30 mouse cellular contexts compared by ENCODE assay signal in the genomic region with DNA sequence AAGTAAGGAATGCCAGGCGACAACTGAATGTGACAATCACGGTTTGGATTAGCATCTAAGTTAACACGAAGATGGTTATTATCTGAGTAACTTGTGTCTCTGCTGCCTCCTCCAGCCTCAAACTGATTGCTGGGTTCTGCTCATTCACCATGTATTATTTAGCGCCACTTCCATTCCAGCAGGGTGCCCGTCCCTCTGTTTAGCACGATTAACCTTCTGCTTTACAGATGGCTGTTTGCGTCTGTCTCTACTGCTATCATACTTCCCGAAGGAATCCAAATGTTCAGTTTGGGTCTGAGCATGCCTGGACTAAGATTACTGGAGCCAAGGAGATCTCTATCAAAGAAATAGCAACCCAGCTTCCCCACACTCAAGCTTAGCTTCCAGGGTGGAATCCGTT.
DNase-seq lines count a peak whose midpoint lies in the region; ATAC-seq lines count a peak whose summit lies in the region.
"Had no signal": no experiment of that assay in that cellular context is flagged by ENCODE, and none has a peak within 500 bp of the region (broad histone marks: within the 10 kb centered on the region; RNA-seq: fewer than 3 reads in every experiment).

No protein-coding gene starts in this region.

- H3K4me2 ChIP-seq in neural tube, embryonic 15.5 days, result no peak overlapping the region
- H3K4me2 ChIP-seq: embryonic facial prominence, embryonic 12.5 days; limb, embryonic 15.5 days; liver, embryonic 13.5 days; midbrain, embryonic 13.5 days; neural tube, embryonic 13.5 days had no signal

- no peak for ATAC-seq in neural tube, embryonic 15.5 days (ENCODE audit: low FRiP score)
- ATAC-seq: activated CD4-positive, CD25-positive, alpha-beta regulatory T cell, adult 4 months; intestine, embryonic 16.5 days; lung, postnatal 0 days; midbrain, embryonic 13.5 days had no signal

- H3K4me1 ChIP-seq in neural tube, embryonic 15.5 days, result peaks cover 14% of the 10 kb centered on the region
- H3K4me1 ChIP-seq: embryonic facial prominence, embryonic 12.5 days; liver, embryonic 13.5 days; megakaryocyte, embryonic 14.5 days had no signal

- H3K27ac ChIP-seq in neural tube, embryonic 15.5 days (replicated peaks), result no peak overlapping the region
- H3K27ac ChIP-seq: embryonic facial prominence, embryonic 12.5 days; hindbrain, embryonic 10.5 days; limb, embryonic 10.5 days; limb, embryonic 15.5 days; liver, embryonic 13.5 days; midbrain, embryonic 13.5 days; neural tube, embryonic 13.5 days had no signal

- H3K36me3 ChIP-seq in neural tube, embryonic 15.5 days, result no peaks in the 10 kb centered on the region
- H3K36me3 ChIP-seq: embryonic facial prominence, embryonic 12.5 days; hindbrain, embryonic 10.5 days; limb, embryonic 10.5 days; limb, embryonic 15.5 days; liver, embryonic 13.5 days; midbrain, embryonic 13.5 days; neural tube, embryonic 13.5 days had no signal

- no peak overlapping the region for H3K4me3 ChIP-seq in neural tube, embryonic 15.5 days (replicated peaks)
- H3K4me3 ChIP-seq: embryonic facial prominence, embryonic 12.5 days; hindbrain, embryonic 10.5 days; limb, embryonic 10.5 days; limb, embryonic 15.5 days; liver, embryonic 13.5 days; megakaryocyte, embryonic 14.5 days; midbrain, embryonic 13.5 days; neural tube, embryonic 13.5 days had no signal

- 77% methylated on average over 9 of the region's 9 CpGs for WGBS in neural tube, embryonic 15.5 days

- H3K9ac ChIP-seq in neural tube, embryonic 15.5 days (replicated peaks), result no peak overlapping the region
- H3K9ac ChIP-seq: embryonic facial prominence, embryonic 12.5 days; limb, embryonic 15.5 days; liver, embryonic 13.5 days; midbrain, embryonic 13.5 days; neural tube, embryonic 13.5 days had no signal

- H3K9me3 ChIP-seq in neural tube, embryonic 15.5 days (replicated peaks), result no peaks in the 10 kb centered on the region
- H3K9me3 ChIP-seq: embryonic facial prominence, embryonic 12.5 days; hindbrain, embryonic 10.5 days; limb, embryonic 10.5 days; limb, embryonic 15.5 days; liver, embryonic 13.5 days; midbrain, embryonic 13.5 days; neural tube, embryonic 13.5 days had no signal

- peak; percentile 30 to 45 for DNase-seq in cerebellum, postnatal 10 days
- DNase-seq in cerebellum, postnatal 36 days, result no peak
- peak; percentile 16 for DNase-seq in brain, adult 2 months (ENCODE audit: low read depth, low spot score)
- peak; percentile 39 to 52 for DNase-seq in layer of hippocampus, adult 8-10 months (ENCODE audit: low spot score in 2 of 2)
- peak; percentile 30 to 37 for DNase-seq in layer of hippocampus, postnatal 36 days
- DNase-seq in frontal cortex, postnatal 10 days (ENCODE audit: low spot score in 2 of 2), result no peak
- DNase-seq: adrenal gland, adult 2 months; adrenal gland, postnatal 36 days; cerebellum, adult 8-10 months; embryo, embryonic 11 days; gastrocnemius, postnatal 14 days; heart, postnatal 14 days; kidney, adult 8-10 months; kidney, postnatal 10 days; liver, embryonic 13.5 days; lung, adult 18-20 months; lung, postnatal 4 days; right cerebral cortex, postnatal 4 days had no signal

- peaks cover 21% of the 10 kb centered on the region; the same call in 1 of the 2 replicates for H3K27me3 ChIP-seq in neural tube, embryonic 15.5 days (replicated peaks)
- H3K27me3 ChIP-seq: CH12.LX; embryonic facial prominence, embryonic 12.5 days; limb, embryonic 15.5 days; liver, embryonic 13.5 days had no signal

Comparison
In these comparisons a context has a peak if more than half of its experiments do, and no peak if none do; other contexts are left out.
1. DNase-seq: peak in cerebellum, postnatal 10 days (2 of 2), brain, adult 2 months (single experiment), layer of hippocampus, adult 8-10 months (2 of 2) and layer of hippocampus, postnatal 36 days (2 of 2); none in cerebellum, postnatal 36 days (0 of 2) and frontal cortex, postnatal 10 days (0 of 2).